Mouse (Mus musculus) thymus, postnatal 14 days (tissue): ENCODE data around the gene Hipk2.

Experiments
- DNase-seq: peaks from one replicate; pipeline ENCODE4 v3.0.0; 2021

The Hipk2 gene

DNA sequence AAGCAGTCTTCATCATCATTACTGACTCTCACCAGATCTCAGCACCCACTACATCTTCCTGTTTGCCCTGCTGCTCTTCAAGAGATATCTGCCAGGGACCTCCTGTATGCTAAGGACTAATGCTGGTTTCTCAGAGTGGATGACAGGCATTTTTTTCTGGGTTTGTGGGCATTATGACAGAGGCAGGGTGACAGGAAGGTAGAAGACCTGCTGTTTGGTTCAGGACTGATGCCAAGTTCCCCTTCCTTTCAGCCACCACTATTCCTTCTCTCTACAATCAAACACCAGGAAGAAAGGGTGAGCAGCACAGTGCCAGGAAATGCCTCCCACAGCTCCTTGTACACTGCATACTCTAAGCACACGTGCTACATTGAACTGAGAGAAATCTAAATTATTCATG, 90.2 kb downstream of the Hipk2 start:
- DNase-seq: no peak

DNA sequence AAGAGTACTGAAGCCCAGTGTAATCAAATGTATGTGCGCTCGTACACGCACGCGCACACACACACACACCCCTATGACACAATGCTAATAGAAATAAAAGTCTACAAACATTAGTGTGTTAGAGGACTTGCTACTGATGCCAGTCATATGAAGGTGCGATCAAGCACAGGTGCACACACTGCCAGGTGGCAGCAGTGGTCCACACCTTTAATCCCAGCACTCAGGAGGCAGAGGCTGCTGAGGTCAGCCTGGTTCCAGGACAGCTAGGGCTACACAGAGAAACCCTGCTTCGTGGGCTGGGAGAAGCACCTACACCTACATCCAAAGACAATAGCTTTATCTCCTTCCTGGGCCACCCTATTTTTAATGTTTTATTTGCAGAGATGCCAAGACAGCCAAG, 96.6 kb downstream of the Hipk2 start:
- DNase-seq: no peak

DNA sequence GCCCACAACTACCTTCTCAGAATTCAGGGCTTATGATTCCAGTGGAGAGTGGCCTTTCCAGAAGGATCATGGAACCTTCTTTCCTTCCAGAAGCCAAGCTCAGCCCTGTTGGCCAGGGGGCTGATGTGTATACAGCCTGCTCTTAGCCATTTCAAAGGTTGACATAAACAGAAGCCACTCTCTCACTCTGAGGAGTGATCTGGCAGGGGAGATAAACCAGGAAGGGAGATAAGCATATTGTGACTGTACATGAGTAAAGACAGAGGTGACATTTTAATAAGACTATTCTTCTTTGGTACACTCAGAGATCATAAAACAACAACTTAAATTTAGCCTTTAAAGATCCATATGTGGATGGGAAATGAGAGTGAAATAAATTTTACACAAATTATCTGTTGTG, 97.1 kb downstream of the Hipk2 start:
- no peak for DNase-seq

DNA sequence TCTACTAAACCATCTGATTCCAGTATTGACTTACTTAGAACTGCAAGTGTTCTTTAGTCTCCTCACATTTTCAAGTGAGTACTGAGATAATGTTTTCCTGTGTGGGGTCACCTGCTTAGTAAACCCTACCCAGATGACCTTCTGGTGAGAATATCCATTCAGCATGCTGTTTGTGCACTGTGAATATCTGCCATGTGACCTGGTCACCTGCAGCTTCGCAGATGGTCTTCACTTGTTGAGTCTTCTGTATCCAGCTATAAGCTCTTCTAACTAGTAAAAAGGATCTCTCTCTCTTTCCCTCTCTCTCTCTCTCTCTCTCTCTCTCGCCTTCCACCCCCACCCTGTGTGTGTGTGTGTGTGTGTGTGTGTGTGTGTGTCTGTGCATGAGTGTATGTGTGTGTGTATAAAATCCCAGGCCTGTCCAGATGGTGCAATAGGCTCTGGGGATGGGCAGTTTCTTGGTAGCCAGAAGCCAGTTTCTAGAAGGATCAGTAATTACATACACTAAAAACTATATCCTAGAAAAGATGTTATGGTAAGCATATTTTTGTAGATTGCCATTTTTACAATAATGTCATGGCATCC, 99.9 kb downstream of the Hipk2 start:
- DNase-seq: no peak

DNA sequence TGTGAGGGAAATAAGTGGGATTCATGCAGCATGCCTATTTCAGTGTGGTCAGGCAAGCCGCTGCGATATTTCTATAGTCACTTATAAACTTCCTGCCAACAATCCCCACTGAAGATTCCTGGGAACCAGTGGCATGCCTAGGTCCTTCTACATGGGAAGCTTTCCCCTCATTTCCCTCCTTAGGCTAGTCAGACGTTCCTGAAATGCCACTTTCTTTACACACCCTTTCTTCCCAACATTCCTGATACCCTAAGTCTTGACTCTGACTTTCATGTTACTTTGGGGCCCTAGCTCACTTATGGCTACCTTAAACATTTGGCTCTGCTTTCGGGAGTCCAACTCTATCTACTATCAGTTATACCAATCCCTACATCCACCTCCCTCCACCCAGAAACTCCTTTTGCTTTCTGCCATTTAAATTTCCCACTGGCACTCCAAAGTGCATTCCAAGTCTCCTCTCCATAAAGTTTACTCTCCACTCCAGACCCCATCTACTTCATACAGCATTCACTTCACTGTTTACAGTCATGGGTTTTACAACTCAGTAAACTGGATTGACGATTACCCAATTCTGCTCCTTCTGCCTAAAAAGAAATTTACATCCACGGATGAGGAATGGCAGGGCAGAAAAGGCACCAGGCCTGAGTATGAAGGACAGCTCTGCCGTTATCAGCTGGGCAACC, 103.0 kb downstream of the Hipk2 start:
- DNase-seq: no peak

DNA sequence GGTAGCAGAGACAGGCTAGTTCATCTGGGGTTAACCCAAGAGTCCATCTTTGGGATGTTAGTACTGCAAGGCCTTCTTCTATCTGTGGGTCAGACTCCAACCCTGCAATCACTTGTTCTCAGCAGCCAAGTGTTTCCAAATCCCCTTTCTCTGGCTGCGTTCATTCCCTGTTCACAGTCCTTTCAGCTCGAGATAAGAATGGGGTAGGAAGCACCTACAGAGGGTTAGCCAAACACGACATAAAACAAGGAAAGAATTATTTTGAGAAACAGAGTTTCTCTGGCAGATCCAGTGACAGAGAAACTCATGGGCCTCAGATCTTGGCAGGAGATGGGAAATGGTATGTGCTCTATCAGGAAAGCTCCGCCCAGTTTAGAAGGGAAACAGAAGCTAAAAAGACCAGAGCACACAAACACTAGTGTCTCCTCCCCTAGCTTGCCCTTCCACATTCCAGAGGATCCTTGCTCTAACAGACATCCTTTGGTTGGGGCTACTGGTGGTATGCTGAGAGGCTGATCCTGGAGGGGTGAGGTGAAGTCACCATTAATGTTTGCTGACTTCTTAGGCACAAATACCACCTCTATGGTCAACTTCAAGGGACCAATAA, 104.8 kb downstream of the Hipk2 start:
- DNase-seq: no peak

DNA sequence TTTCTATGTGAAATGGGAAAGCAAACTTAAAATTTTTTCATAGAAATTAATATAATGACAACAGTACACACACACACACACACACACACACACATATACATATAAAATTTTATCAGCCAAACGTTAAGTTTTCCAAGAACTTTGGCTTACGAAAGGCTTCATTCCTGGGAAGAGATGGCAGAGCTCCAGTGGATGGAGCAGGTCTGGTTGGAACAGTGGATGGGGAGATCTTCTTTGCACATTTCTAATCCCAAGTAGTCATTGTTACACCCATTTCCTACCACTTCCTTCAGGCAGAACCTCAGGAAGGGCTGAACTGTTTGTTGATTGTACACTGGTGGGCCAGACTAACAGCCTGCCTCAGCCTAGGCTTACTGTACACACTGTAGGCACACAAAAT, 106.3 kb downstream of the Hipk2 start:
- DNase-seq: no peak

DNA sequence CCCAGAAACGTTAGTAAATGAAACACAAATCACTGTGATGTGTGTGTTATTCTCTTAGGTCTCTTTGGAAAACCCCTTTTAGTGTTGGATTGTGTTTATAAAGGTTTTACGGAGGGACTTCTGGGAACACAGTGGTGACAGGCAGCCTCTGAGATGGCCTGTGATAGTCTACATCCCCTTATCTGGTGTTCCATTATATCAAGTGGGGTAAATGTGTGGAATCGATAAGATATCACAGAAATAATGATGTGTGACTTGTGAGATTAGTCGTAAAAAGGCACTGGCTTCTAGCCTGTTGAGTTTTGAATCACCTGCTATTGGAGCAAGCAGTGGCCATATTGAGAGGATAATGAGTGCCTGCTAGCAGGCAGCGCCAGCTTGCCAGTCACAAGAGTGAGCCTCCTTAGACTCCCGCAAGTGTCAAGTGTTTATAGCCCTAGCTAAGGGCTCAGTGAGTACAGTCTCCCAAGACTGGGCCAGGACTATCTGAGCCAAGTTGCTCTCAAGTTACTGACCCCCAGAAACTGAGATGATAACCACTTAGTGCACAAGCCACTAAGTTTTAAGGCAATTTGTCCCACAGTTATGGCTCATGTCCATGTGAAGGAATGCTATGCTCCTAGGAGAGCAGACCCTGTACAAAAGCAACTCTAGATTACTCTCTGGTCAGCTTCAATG, 113.2 kb downstream of the Hipk2 start:
- DNase-seq: no peak

DNA sequence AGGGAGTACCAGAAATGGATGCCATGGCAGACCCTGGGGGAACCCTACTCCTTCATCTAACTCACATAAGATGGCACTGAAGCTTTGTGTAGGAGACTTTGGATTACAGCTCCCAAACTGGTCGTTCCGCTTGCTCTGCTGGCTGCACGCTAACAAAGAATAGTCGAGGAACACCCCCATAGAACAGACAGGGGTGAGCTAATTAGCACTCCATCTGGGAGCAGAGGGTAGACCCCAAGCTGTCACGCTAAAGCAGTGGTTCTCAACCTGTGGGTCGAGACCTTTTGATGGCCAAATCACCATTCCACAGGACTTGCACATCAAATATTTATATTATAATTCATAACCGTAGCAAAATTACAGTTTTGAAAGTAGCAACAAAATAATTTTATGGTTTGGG, 114.0 kb downstream of the Hipk2 start:
- no peak for DNase-seq

DNA sequence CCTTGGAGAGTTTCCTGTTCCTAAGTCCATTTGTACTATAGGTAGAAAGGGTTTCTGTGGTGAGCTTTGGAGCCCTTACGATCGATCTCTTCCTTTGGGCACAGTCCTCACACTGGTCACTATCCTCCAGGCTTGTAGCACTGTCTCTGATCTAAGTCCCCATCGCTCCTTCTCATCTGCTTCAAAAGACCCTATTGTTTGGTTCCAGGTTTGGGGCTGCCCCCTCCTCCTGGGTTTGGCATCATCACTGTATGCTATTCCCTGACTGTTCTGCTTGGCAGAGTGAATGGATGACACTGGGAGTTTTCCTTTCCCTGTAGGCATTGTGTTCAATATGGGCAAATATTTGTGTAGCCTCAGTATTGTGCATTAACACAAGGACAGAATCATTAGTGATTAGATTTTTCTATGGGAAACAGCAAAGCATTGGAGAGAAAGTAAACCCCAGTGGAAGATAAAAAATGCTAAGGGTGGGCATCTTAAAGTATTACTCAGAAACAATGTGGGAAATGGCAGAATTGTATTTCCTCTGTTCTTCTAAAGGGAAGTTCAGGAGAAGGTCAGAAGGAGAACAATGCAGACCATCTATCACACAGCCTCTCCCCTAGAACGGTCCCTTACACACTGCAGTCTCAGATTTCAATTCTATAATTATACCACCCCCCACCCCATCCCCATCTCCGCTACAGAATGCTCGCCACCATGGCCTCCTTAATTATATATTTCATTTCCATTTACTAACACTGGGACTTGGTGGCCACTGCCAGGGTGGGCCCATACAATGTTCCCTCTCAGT, 114.9 kb downstream of the Hipk2 start:
- no peak for DNase-seq

DNA sequence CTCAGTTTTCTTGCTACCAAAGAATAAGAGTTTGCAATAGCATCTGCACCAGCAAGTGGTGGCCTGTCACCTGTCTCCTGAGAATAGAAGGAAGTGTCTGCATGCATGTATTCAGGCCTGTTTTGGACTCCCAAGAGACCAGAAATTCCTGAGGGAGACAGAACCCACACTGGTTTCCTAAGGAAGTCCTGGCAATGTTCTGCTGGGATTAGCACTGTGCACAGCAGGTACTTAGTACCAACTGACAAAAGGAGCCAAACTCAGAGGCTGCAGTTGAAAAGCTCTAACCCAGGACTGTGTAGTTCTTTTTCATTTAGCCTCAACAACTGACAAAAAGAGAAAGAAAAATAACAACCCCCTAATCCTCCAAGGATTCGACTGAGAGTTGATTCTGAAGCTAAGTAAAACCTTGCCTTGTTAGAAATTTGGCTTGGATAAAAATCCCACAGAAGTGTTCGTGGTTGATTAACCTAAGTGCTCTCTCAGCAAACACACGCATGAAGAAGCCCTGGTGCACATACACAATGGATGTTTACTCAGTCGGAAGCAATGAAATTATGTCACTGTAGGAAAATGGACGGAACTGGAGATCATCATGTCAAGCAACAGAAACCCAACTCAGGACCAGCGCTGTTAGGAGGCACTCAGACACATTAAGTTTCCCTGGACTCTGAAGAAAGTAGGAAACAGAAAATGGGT, 115.9 kb downstream of the Hipk2 start:
- no peak for DNase-seq

DNA sequence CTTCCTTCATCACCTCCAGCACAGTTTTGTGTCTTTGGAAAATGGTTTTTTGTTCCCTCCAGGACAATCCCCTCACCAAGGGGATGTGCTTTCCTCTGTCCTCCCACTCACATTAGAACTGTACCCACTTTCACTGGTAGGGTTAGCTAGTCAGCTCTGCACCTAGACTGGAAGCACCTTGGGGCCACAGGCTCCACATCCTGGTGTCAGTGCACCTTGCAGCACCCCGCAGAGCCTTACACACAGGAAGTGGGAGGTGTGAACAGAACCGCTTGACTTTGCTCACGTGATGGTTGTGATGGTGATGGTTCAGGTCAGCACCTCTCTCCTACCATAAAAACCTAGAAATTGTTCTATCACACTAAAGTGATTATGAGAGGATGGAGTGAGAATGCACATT, 116.8 kb downstream of the Hipk2 start:
- DNase-seq: no peak

DNA sequence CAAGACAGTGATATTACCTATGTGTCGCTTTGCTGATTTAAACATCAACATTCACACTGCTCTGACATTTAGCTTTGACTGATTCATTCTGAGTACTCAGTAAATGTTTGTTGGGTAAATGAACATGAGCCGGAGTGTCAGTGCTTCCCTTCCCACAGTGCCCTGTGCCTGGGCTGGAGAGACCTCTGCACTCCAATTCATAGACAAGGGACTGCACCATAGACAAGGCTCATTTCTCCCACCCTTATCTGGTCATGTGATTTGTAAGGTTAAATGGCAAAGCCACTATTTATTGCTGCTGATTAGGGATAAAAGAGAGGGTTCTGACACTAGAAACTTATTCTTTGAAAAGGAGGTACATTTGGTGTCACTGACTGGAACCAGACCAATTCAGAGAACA, 118.4 kb downstream of the Hipk2 start:
- no peak for DNase-seq

DNA sequence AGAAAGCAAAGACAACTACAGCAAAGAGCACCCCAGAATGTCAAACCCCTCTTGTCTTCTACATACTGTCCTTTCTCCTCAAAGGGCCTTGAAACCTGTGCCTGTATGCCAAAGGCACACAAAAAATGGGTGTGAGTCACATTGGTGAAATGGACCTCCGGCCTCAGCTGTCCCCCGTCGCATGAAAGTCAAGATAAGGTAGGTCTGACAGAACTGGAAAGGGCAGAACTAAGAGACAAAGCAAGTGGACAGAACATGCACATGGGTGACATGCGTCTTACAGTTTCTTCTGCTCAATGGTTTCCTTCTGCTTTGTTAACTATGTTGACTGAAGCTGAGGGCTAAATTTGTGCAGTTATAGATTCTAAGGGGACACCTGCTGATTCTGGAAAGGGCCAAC, 119.0 kb downstream of the Hipk2 start:
- DNase-seq: no peak

DNA sequence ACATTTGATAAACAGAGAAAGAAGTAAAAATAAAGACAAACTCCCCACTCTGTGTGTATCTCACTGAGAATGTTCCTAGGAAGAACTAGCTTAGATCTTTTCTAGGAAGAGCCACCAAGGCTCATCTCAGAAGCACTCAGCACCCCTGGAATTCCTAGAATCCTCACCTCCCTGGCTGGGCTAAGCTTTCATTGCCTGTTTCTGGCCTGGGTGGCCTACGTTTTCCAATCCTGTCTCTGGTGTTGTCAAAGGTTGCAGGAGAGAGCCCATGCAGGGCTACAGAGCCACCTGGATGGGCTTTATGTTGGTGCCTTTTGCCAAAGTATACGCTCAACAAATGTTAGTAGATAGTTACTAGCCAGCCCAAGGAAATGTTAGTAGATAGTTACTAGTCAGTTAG, 120.0 kb downstream of the Hipk2 start:
- DNase-seq: no peak

DNA sequence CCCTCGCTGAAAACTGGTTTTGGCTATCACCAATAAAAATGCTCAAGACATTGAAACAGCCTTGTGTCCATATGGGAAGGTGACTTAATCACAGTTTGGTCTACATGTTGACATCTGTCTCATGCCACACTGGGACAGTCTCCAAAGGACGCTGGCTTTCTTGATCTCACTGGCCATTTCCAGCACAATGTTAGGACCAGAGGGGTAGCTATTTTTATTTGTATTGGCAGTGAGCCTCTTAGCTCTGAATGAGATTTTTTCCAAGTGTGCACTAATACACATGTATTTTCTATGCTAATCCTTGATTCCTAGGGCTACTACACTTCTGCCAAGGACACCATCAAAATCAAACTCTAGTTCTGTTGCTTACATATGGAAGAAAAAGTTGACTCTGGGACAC, 120.8 kb downstream of the Hipk2 start:
- no peak for DNase-seq

DNA sequence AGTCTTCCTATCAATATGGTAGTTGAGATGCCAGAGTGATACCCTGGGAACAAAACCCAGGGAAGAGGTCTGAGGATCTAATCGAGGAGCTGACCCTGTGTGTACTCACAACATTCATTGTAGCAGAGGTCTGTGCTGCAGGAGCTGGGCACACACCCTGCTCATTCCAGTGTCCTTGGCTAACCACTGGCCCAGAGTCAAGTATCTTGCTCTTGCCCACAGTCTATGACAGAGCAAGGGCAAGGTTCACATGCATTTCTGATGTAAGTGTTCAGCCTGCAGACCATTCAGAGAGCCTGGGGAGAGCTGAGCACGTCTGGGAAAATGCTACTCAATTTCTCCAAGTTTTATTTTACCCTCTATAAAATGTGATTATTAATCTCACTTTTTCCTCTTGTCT, 122.2 kb downstream of the Hipk2 start:
- DNase-seq: no peak

DNA sequence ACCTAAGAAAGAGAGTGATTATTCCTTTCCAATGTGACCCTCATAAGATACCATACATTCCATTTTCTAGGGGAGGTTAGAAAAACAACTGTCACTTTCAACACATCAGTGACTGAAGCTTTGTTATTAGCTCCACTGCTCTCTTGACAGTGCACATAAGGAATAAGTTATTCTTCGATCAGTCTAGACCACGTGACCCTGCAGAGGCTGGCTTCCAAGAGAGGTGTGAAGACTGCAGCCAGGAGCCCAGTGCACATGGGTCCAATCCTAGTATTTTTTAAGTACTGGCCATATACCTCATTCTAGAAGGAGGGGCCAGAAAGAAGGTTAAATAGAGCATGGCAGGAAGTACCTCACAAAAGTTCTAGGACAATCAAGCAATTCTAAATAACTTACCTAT, 122.9 kb downstream of the Hipk2 start:
- no peak for DNase-seq

DNA sequence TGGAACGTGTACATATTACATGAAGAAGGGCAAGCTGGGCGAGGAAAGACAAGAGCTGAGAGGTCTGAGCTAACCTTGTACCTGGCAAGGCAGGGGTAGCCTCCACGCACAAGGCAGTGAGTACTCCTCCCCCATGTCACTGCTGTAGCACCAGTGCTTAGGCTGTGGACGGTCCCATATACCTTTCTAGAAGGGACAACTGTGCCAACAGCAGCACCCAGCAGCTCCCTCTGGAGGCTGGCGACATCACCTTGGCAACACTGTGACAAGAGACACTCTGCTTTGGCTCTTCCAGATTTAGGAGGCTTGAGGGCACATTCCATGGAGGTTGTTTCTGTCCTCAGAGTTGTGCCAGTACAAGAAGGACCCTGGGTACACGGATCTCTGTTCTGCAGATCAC, 123.5 kb downstream of the Hipk2 start:
- no peak for DNase-seq

DNA sequence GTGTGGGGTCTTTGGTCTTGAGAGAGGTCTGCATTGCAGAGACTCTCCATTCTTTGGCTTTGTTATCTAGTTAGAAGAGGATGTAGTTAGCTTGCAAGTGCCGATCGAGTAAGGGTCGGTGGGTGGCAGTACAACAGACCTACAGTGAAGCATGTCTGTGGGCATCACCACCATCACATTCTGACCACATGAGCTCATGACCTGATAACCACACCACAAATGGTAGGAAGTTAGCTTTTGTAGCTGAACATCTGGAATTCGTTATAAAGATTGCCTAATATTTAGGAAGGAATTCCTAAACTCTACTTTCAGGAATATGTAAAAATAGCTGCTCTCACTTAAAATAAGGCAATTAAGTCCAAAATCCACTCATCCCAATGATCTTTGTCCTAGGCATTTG, 127.9 kb downstream of the Hipk2 start:
- no peak for DNase-seq

DNA sequence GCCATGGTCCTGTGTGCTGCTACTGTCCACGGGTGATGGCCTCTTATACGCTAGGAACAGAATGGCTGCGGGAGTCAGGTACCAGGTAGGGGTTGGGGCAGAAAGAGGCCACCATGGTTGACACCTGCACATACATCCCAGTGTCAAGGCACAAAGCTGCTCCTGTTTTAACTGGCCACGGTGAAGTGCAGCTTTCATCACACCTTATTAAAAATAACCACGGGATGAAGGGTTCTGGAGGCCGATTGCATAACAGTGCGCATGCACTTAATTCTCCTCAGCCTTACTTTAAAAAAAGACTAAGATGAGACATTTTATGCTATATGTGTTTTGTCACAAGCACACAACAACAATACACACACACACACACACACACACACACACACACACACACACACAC, 132.6 kb downstream of the Hipk2 start:
- no peak for DNase-seq

DNA sequence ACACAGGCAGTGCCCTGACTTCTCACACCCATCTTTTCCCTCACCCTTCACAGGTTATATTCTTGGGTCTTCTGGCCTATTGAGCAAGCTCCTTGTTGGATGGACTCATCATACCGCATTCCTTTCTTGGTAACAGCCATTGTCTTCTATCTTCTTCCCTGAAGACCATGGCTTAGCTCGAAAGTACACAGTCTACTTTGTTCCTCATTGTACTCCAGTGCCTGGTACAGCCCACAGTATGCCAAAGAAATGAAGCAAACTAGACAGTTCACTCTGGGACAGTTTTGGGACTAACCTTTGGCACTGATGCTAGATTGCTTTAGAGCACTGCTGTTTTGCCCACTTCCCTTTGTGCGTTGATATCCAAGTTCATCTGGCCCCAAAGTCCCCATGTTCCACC, 133.5 kb downstream of the Hipk2 start:
- no peak for DNase-seq

DNA sequence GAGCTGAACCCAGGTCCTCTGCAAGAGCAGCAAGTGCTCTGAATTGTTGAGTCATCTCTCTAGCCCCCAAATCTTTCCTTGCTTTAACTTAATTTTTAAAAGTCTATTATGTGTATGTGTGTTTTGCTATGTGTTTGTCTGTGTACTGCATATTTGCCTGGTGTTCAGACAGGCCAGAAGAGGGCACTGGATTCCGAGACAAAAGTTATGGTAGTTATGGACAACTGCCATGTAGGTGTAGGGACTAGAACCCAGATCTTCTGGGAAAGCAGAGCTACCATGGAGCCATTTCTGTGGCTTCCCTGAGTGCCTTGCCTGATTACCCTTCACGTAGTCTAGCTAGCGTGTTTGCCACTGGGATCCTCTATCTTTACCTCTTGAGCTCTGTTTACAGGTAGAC, 134.9 kb downstream of the Hipk2 start:
- no peak for DNase-seq
